Mouse (Mus musculus): ENCODE results near the gene Dok4. TPM values are rescaled to one million over a fixed set of nuclear protein-coding genes. Genes with fewer than 3 reads are reported as not detected.
"Not testable (repeated sequence)": the region's sequence is repeated elsewhere in the genome, so short reads cannot be mapped to it uniquely, and the experiment has no call there.

The Dok4 gene
- polyA plus RNA-seq, 1 experiment from 2014 or later: 81.4 TPM

DNA sequence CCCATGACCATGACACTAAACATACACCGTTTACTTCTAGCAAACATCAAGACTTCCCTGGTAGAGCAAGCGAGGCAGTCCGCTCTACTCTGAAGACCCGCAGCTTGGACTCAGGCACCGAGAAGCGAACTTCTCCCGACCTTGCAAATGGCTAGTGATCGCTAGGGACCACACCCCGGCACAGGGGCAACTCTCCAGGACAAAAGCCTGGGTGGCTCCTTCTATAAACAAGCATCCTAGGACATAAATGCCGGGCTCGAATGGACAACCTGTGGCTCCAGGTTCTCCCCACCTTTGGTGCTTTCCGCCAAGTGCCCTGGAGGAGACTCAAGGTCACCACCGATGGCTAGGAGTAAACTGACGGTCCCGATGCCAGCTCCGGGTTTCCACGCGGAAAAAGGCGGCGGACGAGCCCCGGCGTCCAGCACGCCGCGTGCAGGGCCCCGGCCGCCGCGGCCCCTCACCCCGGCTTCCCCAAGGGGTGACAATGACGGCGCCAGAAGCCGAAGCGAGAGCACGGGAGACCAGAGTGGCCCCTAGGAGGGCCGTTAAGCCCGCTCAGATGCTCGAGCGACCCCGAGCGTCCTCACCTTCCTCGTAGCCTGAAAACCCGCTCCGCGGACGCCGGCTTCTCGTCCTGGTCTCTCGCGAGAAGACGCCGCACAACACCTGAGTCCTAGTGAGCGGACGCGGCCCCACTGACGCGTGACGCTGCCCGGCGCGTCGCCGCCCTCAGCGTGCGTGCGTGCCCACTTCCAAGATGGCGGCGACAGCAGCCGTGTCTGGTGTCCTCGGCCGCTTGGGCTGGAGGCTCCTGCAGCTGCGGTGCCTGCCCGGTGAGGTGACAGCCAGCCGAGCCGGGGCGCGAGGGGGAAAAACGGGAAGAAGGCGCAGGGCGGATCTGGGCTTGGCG lies 38.2 kb downstream of the Dok4 start, which contains the start of the genes Coq9 and Ciapin1:
Coq9 (plus strand) TSS at position 660 of the 913 bp plus-strand sequence.
Ciapin1 (minus strand) TSS at position 697 of the 913 bp plus-strand sequence.
- Histone ChIP-seq H3K4me2 (ENCODE audit: low read length) (peak within 1 kb of the TSS; percentile 86), H3K9ac (replicated peaks; ENCODE audit: low read depth, low read length) (peak within 1 kb of the TSS; percentile 97), H3K27me3 (replicated peaks; ENCODE audit: control insufficient read depth, insufficient read depth, low read length) (no peaks in the 10 kb centered on the region), H3K4me1 (replicated peaks; ENCODE audit: control insufficient read depth, insufficient read depth, low read length) (peaks cover 16% of the 10 kb centered on the region), H3K9me3 (ENCODE audit: control insufficient read depth, low read length) (no peaks in the 10 kb centered on the region), H3K27ac (ENCODE audit: low read length) (peak within 1 kb of the TSS; percentile 93), H3K4me3 (replicated peaks; ENCODE audit: low read length) (peak within 1 kb of the TSS; percentile 87), H3K36me3 (ENCODE audit: control insufficient read depth, insufficient read depth) (no peaks in the 10 kb centered on the region)
- WGBS: under 1% methylated on average over 77 of the region's 82 CpGs
- peak; percentile 99 for ATAC-seq

DNA sequence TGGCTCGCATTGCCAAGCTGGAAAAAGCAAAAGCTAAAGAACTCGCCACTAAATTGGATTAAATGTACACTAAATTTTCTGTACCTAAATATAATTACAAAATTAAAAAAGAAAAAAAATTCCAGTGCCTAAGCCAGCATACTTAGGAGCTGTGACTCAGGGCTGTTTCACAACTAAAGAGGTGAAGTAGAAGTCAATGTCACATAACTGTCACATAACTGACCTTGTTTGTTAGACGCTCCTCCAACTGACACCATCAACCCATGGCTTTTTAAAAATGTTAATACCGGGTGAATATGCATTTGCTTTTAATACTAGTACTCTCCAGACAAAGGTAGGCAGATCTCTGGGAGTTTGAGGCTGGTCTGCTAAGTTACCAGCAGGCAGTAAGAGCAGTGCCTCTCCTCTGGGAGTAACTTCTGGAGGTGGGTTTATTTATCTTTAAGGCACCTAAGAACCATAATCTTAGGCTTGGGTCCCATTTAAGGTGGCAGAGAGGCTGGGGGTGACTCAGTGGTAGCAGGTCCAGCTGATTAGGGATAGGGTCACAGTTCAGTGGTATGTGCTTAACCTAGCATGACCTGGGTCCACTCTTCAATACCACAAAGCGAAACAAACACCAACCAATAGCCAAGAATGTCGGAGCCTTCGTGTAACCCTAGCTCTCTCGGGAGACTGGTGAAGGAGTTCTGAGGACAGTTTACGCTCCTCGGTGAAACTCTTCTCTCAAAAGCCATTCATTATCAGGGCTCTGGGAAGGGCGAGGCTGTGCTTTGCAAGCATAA lies 39.5 kb downstream of the Dok4 start:
- peaks cover 22% of the 10 kb centered on the region for H3K4me1 ChIP-seq (replicated peaks; ENCODE audit: control insufficient read depth, insufficient read depth, low read length)
- H3K4me2 ChIP-seq (ENCODE audit: low read length): peak overlapping the region; percentile 86
- no peak overlapping the region for H3K9ac ChIP-seq (replicated peaks; ENCODE audit: low read depth, low read length)
- 81% methylated on average over 11 of the region's 11 CpGs for WGBS
- H3K27ac ChIP-seq (ENCODE audit: low read length): no peak overlapping the region
- H3K27me3 ChIP-seq (replicated peaks; ENCODE audit: control insufficient read depth, insufficient read depth, low read length): no peaks in the 10 kb centered on the region
- H3K9me3 ChIP-seq (ENCODE audit: control insufficient read depth, low read length): no peaks in the 10 kb centered on the region
- ATAC-seq: no peak
- H3K36me3 ChIP-seq (ENCODE audit: control insufficient read depth, insufficient read depth): peaks cover 3% of the 10 kb centered on the region
- H3K4me3 ChIP-seq (replicated peaks; ENCODE audit: low read length): no peak overlapping the region

- H3K4me1 ChIP-seq (replicated peaks; ENCODE audit: control insufficient read depth, insufficient read depth, low read length): peaks cover 22% of the 10 kb centered on the region
- not testable (repeated sequence) for ATAC-seq; H3K36me3 ChIP-seq (ENCODE audit: control insufficient read depth, insufficient read depth); H3K4me3 ChIP-seq (replicated peaks; ENCODE audit: low read length); H3K9ac ChIP-seq (replicated peaks; ENCODE audit: low read depth, low read length); H3K4me2 ChIP-seq (ENCODE audit: low read length); H3K27ac ChIP-seq (ENCODE audit: low read length); H3K9me3 ChIP-seq (ENCODE audit: control insufficient read depth, low read length); H3K27me3 ChIP-seq (replicated peaks; ENCODE audit: control insufficient read depth, insufficient read depth, low read length)
- WGBS: 97% methylated on average over 13 of the region's 13 CpGs
Measured at GRCm38 (mm10) chr8:94835751-94836150, 40.4 kb downstream of the Dok4 start.

DNA sequence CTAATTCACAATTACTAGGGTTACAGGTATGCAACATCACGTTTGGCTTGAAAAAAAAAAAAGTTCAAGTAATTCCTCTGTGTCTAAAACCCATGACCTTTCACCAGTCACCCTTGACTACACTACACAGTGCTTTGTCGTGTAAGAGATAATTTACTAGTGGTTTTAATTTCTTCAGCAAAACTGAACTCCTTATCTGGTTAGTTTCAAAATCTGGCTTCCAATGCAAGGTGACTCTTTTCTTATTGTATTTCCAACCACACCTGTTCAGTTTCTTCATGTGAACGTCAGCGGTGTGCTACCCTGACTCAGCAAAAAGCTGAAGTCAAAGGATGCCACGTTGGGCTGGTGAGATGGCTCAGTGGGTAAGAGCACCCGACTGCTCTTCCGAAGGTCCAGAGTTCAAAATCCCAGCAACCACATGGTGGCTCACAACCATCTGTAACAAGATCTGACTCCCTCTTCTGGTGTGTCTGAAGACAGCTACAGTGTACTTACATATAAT lies 42.2 kb downstream of the Dok4 start:
- 83% methylated on average over 7 of the region's 7 CpGs for WGBS

DNA sequence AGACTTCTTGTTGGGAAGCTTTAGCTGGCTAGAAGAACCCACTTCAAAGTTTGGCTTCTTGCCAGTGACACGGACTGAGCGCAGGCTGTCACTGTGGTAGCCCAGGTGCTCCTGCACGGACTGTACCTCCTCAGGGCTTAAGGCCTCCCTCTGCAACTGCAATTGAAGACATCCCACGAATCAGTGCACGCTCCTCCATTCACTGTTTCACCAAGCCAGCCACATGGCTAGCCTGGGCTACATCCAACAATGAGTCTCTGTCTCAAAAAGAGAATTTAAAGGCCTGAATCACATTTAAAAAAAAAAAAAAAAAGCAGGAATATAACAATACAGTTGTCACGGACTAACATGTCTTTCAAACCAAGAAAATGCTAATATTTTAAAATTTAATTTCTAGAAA lies 47.8 kb downstream of the Dok4 start:
- peaks cover 5% of the 10 kb centered on the region for H3K4me1 ChIP-seq (replicated peaks; ENCODE audit: control insufficient read depth, insufficient read depth, low read length)
- no peak overlapping the region for H3K4me3 ChIP-seq (replicated peaks; ENCODE audit: low read length)
- no peaks in the 10 kb centered on the region for H3K9me3 ChIP-seq (ENCODE audit: control insufficient read depth, low read length)
- WGBS: 87% methylated on average over 6 of the region's 6 CpGs
- H3K36me3 ChIP-seq (ENCODE audit: control insufficient read depth, insufficient read depth): peaks cover 27% of the 10 kb centered on the region
- H3K27me3 ChIP-seq (replicated peaks; ENCODE audit: control insufficient read depth, insufficient read depth, low read length): no peaks in the 10 kb centered on the region
- H3K27ac ChIP-seq (ENCODE audit: low read length): no peak overlapping the region
- no peak overlapping the region for H3K9ac ChIP-seq (replicated peaks; ENCODE audit: low read depth, low read length)
- no peak for ATAC-seq
- no peak overlapping the region for H3K4me2 ChIP-seq (ENCODE audit: low read length)

More for the DNA sequence above, 42.2 kb downstream of the Dok4 start:
- not testable (repeated sequence) for H3K4me3 ChIP-seq (replicated peaks; ENCODE audit: low read length); H3K9me3 ChIP-seq (ENCODE audit: control insufficient read depth, low read length); H3K36me3 ChIP-seq (ENCODE audit: control insufficient read depth, insufficient read depth); H3K27ac ChIP-seq (ENCODE audit: low read length); H3K9ac ChIP-seq (replicated peaks; ENCODE audit: low read depth, low read length); ATAC-seq; H3K27me3 ChIP-seq (replicated peaks; ENCODE audit: control insufficient read depth, insufficient read depth, low read length); H3K4me2 ChIP-seq (ENCODE audit: low read length)
- peaks cover 19% of the 10 kb centered on the region for H3K4me1 ChIP-seq (replicated peaks; ENCODE audit: control insufficient read depth, insufficient read depth, low read length)

DNA sequence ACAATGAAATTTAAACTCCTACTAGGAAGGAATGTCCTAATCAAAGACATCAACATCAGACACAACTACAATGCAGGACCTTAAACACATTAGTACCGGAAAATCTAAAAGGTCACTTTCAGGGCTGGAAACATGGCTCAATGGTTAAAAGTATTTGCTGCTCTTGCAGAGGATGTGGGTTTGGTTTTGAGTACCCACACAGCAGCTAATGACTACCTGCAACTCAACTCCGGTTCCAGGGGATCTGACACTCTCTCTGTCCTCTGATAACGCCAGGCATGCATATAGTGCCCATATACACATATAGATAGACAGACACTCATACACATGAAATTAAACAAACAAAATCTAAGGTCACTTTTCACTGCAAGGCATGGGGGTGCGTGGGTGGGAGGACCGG lies 49.9 kb downstream of the Dok4 start:
- H3K9ac ChIP-seq (replicated peaks; ENCODE audit: low read depth, low read length): no peak overlapping the region
- WGBS: 93% methylated on average over 5 of the region's 5 CpGs

DNA sequence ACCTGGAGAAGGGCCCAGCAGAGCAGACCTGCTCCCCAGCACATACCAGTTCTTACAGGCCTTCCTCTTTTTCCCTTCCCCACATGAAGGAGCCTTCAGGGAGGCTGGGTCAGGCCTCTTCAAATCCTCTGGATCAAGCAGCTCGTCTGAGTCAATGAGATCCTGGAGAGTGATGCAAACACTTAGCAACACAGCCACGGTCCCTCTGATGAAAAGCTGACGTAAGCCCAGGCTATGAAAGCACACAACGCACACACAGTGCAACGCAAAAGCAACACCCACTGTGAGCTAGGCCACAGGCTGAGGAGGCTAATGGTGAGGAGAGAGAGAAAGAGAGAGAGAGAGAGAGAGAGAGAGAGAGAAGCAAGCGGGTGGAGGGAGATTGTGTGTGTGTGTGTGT lies 51.0 kb downstream of the Dok4 start:
- H3K27me3 ChIP-seq (replicated peaks; ENCODE audit: control insufficient read depth, insufficient read depth, low read length): no peaks in the 10 kb centered on the region
- H3K4me3 ChIP-seq (replicated peaks; ENCODE audit: low read length): no peak overlapping the region
- H3K27ac ChIP-seq (ENCODE audit: low read length): no peak overlapping the region
- 85% methylated on average over 6 of the region's 6 CpGs for WGBS
- no peaks in the 10 kb centered on the region for H3K4me1 ChIP-seq (replicated peaks; ENCODE audit: control insufficient read depth, insufficient read depth, low read length)
- ATAC-seq: no peak
- H3K36me3 ChIP-seq (ENCODE audit: control insufficient read depth, insufficient read depth): peaks cover 23% of the 10 kb centered on the region
- H3K4me2 ChIP-seq (ENCODE audit: low read length): no peak overlapping the region
- no peak overlapping the region for H3K9ac ChIP-seq (replicated peaks; ENCODE audit: low read depth, low read length)
- no peaks in the 10 kb centered on the region for H3K9me3 ChIP-seq (ENCODE audit: control insufficient read depth, low read length)

More for the DNA sequence above, 49.9 kb downstream of the Dok4 start:
- H3K36me3 ChIP-seq (ENCODE audit: control insufficient read depth, insufficient read depth): peaks cover 26% of the 10 kb centered on the region
- H3K4me2 ChIP-seq (ENCODE audit: low read length): no peak overlapping the region
- H3K27ac ChIP-seq (ENCODE audit: low read length): no peak overlapping the region
- H3K9me3 ChIP-seq (ENCODE audit: control insufficient read depth, low read length): no peaks in the 10 kb centered on the region
- no peak for ATAC-seq
- no peak overlapping the region for H3K4me3 ChIP-seq (replicated peaks; ENCODE audit: low read length)
- no peaks in the 10 kb centered on the region for H3K4me1 ChIP-seq (replicated peaks; ENCODE audit: control insufficient read depth, insufficient read depth, low read length)
- H3K27me3 ChIP-seq (replicated peaks; ENCODE audit: control insufficient read depth, insufficient read depth, low read length): no peaks in the 10 kb centered on the region

DNA sequence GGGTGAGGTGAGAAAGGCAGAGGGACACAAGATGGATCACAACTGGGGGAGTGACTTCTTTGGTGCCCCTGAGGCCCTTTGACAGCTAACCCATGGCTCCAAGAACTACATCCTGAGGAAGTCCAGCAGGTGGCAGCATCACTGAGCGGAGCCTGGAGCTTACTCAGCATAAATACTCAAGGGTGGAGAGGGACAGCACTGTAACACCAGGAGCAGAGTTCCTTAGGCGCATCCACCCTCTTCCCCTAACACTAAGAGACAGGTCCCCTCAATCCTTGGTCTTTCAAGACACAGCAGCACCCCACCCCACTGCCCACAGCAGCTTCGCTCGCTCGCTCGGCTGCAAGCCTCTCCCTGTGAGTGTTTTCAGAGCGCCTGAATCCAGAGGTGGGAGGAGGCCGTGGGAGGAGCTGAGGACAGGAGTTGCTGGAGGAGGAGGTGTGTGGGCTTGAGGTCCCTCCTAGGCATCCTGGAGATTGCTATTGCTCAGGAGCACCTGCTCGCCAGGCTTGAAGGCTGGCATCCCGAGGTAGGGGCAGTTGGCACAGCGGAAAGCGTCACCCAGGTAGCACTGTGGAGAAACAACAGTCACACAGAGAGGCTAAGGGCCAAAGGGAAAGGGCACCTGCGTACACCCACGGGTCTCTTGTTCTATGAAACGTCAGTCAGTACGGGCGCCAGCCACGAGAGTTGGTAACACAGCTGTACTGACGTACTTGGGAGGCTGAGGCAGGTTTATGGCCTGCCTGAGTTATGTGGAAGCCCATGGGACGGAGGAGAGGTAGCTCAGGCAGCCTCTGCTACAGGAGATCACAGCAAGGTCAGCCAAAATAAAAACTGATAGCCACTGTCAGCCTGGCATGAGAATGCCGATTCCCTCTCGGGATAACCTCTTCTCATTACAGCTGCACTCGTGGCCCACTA lies 53.2 kb downstream of the Dok4 start:
- no peaks in the 10 kb centered on the region for H3K4me1 ChIP-seq (replicated peaks; ENCODE audit: control insufficient read depth, insufficient read depth, low read length)
- ATAC-seq: peak; percentile 55; the same call in 1 of the 2 replicates
- WGBS: 78% methylated on average over 23 of the region's 23 CpGs
- H3K9me3 ChIP-seq (ENCODE audit: control insufficient read depth, low read length): no peaks in the 10 kb centered on the region
- peaks cover 17% of the 10 kb centered on the region for H3K36me3 ChIP-seq (ENCODE audit: control insufficient read depth, insufficient read depth)
- no peak overlapping the region for H3K4me3 ChIP-seq (replicated peaks; ENCODE audit: low read length)
- no peak overlapping the region for H3K4me2 ChIP-seq (ENCODE audit: low read length)
- no peaks in the 10 kb centered on the region for H3K27me3 ChIP-seq (replicated peaks; ENCODE audit: control insufficient read depth, insufficient read depth, low read length)
- H3K27ac ChIP-seq (ENCODE audit: low read length): no peak overlapping the region
- H3K9ac ChIP-seq (replicated peaks; ENCODE audit: low read depth, low read length): no peak overlapping the region

Measured in forebrain, embryonic 16.5 days (tissue).